Mouse (Mus musculus): ENCODE measurements around the gene Aqp5.

Gene Aqp5

GRCm38 (mm10) chr15:99590429-99591084 is at the start of gene Aqp5:
TSS of gene Aqp5 (plus strand) at chr15:99590782.
- DNase-seq: peak in 1 of 2 experiments; percentile 45

- DNase-seq: no peak
These were observed 46.5 kb upstream of the Aqp5 start for GRCm38 (mm10) chr15:99544047-99544446.

- DNase-seq: peak in 1 of 2 experiments; percentile 32
These were observed 44.0 kb upstream of the Aqp5 start for GRCm38 (mm10) chr15:99546596-99546995.

- no peak for DNase-seq
These were observed 42.9 kb upstream of the Aqp5 start for GRCm38 (mm10) chr15:99547732-99548131.

- DNase-seq: no peak
These were observed 40.7 kb upstream of the Aqp5 start for GRCm38 (mm10) chr15:99549901-99550300.

- no peak for DNase-seq
These were observed 36.8 kb upstream of the Aqp5 start for GRCm38 (mm10) chr15:99553767-99554166.

- no peak for DNase-seq
These were observed 31.6 kb upstream of the Aqp5 start for GRCm38 (mm10) chr15:99558947-99559346.

- DNase-seq: no peak
These were observed 30.3 kb upstream of the Aqp5 start for GRCm38 (mm10) chr15:99560246-99560645.

GRCm38 (mm10) chr15:99567371-99567770 is 23.2 kb upstream of the Aqp5 start:
- DNase-seq: no peak

- no peak for DNase-seq
These were observed 21.9 kb upstream of the Aqp5 start for GRCm38 (mm10) chr15:99568682-99569081.

- peak; percentile 15 to 23 for DNase-seq
These were observed 21.5 kb upstream of the Aqp5 start for GRCm38 (mm10) chr15:99569123-99569522.

GRCm38 (mm10) chr15:99578802-99579485 is 11.6 kb upstream of the Aqp5 start, which contains the start of gene Aqp2:
TSS of gene Aqp2 (plus strand) at chr15:99579055.
- peak; percentile 58 to 76 for DNase-seq

GRCm38 (mm10) chr15:99583463-99584344 is 6.9 kb upstream of the Aqp5 start:
- peak in 1 of 2 experiments; percentile 55 for DNase-seq

- peak in 1 of 2 experiments; percentile 23 for DNase-seq
These were observed 6.0 kb upstream of the Aqp5 start for GRCm38 (mm10) chr15:99584407-99585202.

- DNase-seq: no peak
These were observed 4.8 kb upstream of the Aqp5 start for GRCm38 (mm10) chr15:99585741-99586140.

- DNase-seq: no peak
These were observed 4.1 kb upstream of the Aqp5 start for GRCm38 (mm10) chr15:99586525-99586924.

GRCm38 (mm10) chr15:99589237-99589636 is 1.3 kb upstream of the Aqp5 start:
- no peak for DNase-seq

- DNase-seq: no peak
These were observed 878 bp upstream of the Aqp5 start for GRCm38 (mm10) chr15:99589704-99590103.

- peak in 1 of 2 experiments; percentile 58 for DNase-seq
These were observed 1.6 kb downstream of the Aqp5 start for GRCm38 (mm10) chr15:99592177-99592576.

GRCm38 (mm10) chr15:99592877-99593276 is 2.3 kb downstream of the Aqp5 start:
- peak in 1 of 2 experiments; percentile 6 for DNase-seq

- no peak for DNase-seq
These were observed 4.4 kb downstream of the Aqp5 start for GRCm38 (mm10) chr15:99594951-99595350.

GRCm38 (mm10) chr15:99596056-99596687 is 5.6 kb downstream of the Aqp5 start:
- DNase-seq: peak; percentile 96 to 97
